Mouse (Mus musculus): Measurements from ENCODE around the gene Zfp207. TPM values are rescaled to one million over a fixed set of nuclear protein-coding genes. Genes with fewer than 3 reads are reported as not detected.

Gene Zfp207
- 307 and 321 TPM in 2 replicates for polyA plus RNA-seq (2014; fragmentation: Nextera tagmentation; extraction: Ambion mirVana)

DNA sequence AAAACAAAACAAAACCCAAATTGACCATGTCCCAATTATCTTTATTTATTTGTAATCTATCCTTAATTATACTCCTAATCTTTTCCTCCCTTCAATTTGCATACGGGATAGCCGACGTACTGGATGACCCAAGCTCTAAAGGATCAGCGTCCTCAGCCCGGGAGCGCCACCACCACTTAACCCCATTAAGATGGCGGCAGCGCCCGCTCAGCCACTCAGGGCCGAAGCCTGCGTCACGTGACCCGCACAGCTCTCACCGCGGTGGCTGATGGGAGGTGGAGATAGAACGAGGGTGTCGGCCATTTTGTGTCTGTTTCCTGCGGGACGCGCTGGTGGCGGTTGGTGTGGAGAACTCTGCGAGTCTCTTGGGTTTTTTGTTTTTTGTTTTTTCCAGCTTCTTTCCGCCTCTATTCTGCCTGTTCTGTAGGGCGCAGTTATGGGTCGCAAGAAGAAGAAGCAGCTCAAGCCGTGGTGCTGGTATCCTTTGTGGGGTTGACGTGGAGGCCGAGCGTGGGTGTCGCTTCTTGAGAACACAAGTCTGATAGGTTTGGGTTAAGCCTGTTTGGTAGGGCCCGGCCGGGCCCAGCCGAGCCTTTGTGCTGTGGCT, at the start of gene Zfp207:
Gene Zfp207, plus strand, starts transcription at position 261 of the 607 bp plus-strand sequence.
- H3K27me3 ChIP-seq (ENCODE audit: control insufficient read depth, insufficient read depth, low read length): no peaks in the 10 kb centered on the region
- ATAC-seq (ENCODE audit: insufficient read depth, low FRiP score, low TSS enrichment) (peak; percentile 94), DNase-seq (ENCODE audit: low spot score) (peak; percentile 97)
- peak within 1 kb of the TSS; percentile 99 for H3K9ac ChIP-seq (ENCODE audit: low read length)
- H3K4me3 ChIP-seq (ENCODE audit: low read depth, low read length): peak within 1 kb of the TSS; percentile 97
- H3K9me3 ChIP-seq (ENCODE audit: control insufficient read depth, low read length): no peaks in the 10 kb centered on the region
- WGBS: under 1% methylated on average over 33 of the region's 33 CpGs
- H3K4me2 ChIP-seq (ENCODE audit: low read depth): peak within 1 kb of the TSS; percentile 81
- peak within 1 kb of the TSS; percentile 85 for H3K27ac ChIP-seq (ENCODE audit: low read depth, low read length)
- H3K36me3 ChIP-seq (ENCODE audit: control insufficient read depth, insufficient read depth, low read length): no peaks in the 10 kb centered on the region; the same call in none of the 2 replicates
- peaks cover 17% of the 10 kb centered on the region for H3K4me1 ChIP-seq (ENCODE audit: control insufficient read depth, insufficient read depth, low read length)

GRCm38 (mm10) chr11:80335609-80336350, 47.3 kb upstream of the Zfp207 start:
- 0% methylated on average over 7 of the region's 7 CpGs for WGBS
- Histone ChIP-seq H3K4me3 (ENCODE audit: low read depth, low read length) (no peak overlapping the region), H3K4me2 (ENCODE audit: low read depth) (peak overlapping the region; percentile 9; the same call in 1 of the 2 replicates), H3K9ac (ENCODE audit: low read length) (0 out of 2 replicates have a peak overlapping the region, but pooled peaks have one; percentile 1), H3K4me1 (ENCODE audit: control insufficient read depth, insufficient read depth, low read length) (peaks cover 13% of the 10 kb centered on the region), H3K27me3 (ENCODE audit: control insufficient read depth, insufficient read depth, low read length) (no peaks in the 10 kb centered on the region), H3K9me3 (ENCODE audit: control insufficient read depth, low read length) (no peaks in the 10 kb centered on the region), H3K27ac (ENCODE audit: low read depth, low read length) (peak overlapping the region; percentile 79), H3K36me3 (ENCODE audit: control insufficient read depth, insufficient read depth, low read length) (peaks cover 4% of the 10 kb centered on the region; the same call in 1 of the 2 replicates)
- ATAC-seq (ENCODE audit: insufficient read depth, low FRiP score, low TSS enrichment) (peak; percentile 92), DNase-seq (ENCODE audit: low spot score) (peak; percentile 86)

- H3K9me3 ChIP-seq (ENCODE audit: control insufficient read depth, low read length): no peaks in the 10 kb centered on the region
- H3K4me1 ChIP-seq (ENCODE audit: control insufficient read depth, insufficient read depth, low read length): peaks cover 13% of the 10 kb centered on the region
- H3K36me3 ChIP-seq (ENCODE audit: control insufficient read depth, insufficient read depth, low read length): peaks cover 6% of the 10 kb centered on the region; the same call in 1 of the 2 replicates
- H3K27me3 ChIP-seq (ENCODE audit: control insufficient read depth, insufficient read depth, low read length): no peaks in the 10 kb centered on the region
- H3K4me3 ChIP-seq (ENCODE audit: low read depth, low read length): no peak overlapping the region
- no peak overlapping the region for H3K9ac ChIP-seq (ENCODE audit: low read length)
- H3K27ac ChIP-seq (ENCODE audit: low read depth, low read length): peak overlapping the region; percentile 79
- DNase-seq (ENCODE audit: low spot score) (peak; percentile 48), ATAC-seq (ENCODE audit: insufficient read depth, low FRiP score, low TSS enrichment) (no peak)
- H3K4me2 ChIP-seq (ENCODE audit: low read depth): no peak overlapping the region; the same call in 1 of the 2 replicates
- WGBS: 5% methylated on average over 6 of the region's 6 CpGs
These were observed 46.7 kb upstream of the Zfp207 start for GRCm38 (mm10) chr11:80336351-80336730.

- DNase-seq (ENCODE audit: low spot score): no peak
- Histone ChIP-seq H3K4me3 (ENCODE audit: low read depth, low read length) (no peak overlapping the region), H3K9ac (ENCODE audit: low read length) (no peak overlapping the region), H3K36me3 (ENCODE audit: control insufficient read depth, insufficient read depth, low read length) (peaks cover 4% of the 10 kb centered on the region; the same call in 1 of the 2 replicates), H3K27me3 (ENCODE audit: control insufficient read depth, insufficient read depth, low read length) (no peaks in the 10 kb centered on the region), H3K4me2 (ENCODE audit: low read depth) (no peak overlapping the region), H3K4me1 (ENCODE audit: control insufficient read depth, insufficient read depth, low read length) (peaks cover 3% of the 10 kb centered on the region; the same call in 1 of the 2 replicates), H3K9me3 (ENCODE audit: control insufficient read depth, low read length) (no peaks in the 10 kb centered on the region), H3K27ac (ENCODE audit: low read depth, low read length) (no peak overlapping the region)
- 2% methylated on average over 2 of the region's 2 CpGs for WGBS
- no peak for ATAC-seq (ENCODE audit: insufficient read depth, low FRiP score, low TSS enrichment)
These were observed 40.6 kb upstream of the Zfp207 start for GRCm38 (mm10) chr11:80342482-80342881.

DNA sequence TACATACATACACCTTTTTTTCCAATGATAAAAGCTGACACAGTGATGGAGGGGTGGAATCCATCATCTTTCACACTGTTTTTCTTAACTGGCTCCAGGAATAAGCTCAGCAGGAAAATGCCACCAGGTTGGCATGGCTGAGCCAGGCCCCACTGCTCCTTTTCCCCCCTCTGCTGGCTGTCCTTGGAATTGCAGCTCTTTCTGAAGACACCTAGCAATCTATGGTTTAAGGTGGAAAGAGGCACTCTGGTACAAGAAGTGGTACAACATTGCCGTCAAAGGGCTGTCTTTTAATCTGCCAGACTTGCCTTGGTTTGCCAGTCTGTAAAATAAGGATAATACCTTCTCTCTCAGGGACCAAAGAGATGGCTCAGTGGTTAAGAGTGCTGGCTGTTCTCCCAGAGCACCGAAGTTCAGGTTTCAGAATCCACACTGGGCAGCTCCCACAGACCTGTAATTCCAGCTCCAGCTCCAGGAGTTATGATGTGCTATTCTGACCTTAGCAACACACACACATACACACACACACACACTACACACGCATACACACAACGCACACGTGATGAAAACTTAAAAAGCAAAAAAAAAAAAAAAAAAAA, 31.1 kb upstream of the Zfp207 start:
- Histone ChIP-seq H3K9ac (ENCODE audit: low read length) (no peak overlapping the region), H3K4me1 (ENCODE audit: control insufficient read depth, insufficient read depth, low read length) (no peaks in the 10 kb centered on the region), H3K9me3 (ENCODE audit: control insufficient read depth, low read length) (no peaks in the 10 kb centered on the region), H3K4me2 (ENCODE audit: low read depth) (no peak overlapping the region), H3K27ac (ENCODE audit: low read depth, low read length) (no peak overlapping the region), H3K27me3 (ENCODE audit: control insufficient read depth, insufficient read depth, low read length) (no peaks in the 10 kb centered on the region), H3K4me3 (ENCODE audit: low read depth, low read length) (no peak overlapping the region), H3K36me3 (ENCODE audit: control insufficient read depth, insufficient read depth, low read length) (no peaks in the 10 kb centered on the region)
- WGBS: 75% methylated on average over 5 of the region's 5 CpGs
- no peak for ATAC-seq (ENCODE audit: insufficient read depth, low FRiP score, low TSS enrichment)
- peak; percentile 83 for DNase-seq (ENCODE audit: low spot score)

DNA sequence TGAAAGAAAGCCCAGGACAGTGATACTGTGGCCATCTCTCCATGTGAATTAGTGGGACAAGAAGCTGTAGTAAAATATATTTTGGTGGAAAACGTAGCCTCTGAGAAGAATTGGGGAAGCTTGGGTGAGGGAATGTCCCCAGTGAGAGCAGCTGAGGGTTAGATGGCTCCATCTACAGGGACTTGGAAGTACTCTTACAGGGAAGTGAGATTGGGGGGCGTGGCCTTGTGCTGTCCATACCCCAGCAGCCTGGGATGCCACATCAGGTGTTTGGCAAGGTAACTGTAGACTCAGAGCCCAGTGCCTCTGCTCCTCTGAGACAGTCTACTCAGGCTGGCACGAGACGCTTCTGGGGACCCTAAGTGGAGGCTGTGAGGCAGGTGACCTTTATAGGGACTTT, 28.2 kb upstream of the Zfp207 start:
- DNase-seq (ENCODE audit: low spot score): no peak
- no peak overlapping the region for H3K27ac ChIP-seq (ENCODE audit: low read depth, low read length)
- 36% methylated on average over 4 of the region's 4 CpGs for WGBS

DNA sequence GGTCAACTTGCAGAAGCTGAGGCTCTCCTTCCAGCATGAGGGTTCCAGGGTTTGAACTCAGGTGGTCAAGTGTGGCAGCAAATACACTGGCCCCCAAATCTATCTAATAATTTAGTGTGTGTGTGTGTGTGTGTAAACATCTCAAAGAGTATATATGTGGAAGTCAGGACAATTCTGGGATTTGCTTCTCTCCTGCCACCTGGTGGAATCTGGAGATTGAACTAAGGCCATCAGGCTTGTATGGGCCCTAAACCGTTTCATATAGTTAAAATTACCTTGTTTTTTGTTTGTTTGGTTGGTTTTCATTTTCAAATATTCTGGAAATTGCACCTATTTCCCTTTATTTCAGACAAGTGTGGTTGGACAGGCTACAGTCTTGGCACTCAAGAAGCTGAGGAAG, 14.1 kb upstream of the Zfp207 start:
- Histone ChIP-seq H3K4me1 (ENCODE audit: control insufficient read depth, insufficient read depth, low read length) (no peaks in the 10 kb centered on the region), H3K9ac (ENCODE audit: low read length) (no peak overlapping the region), H3K36me3 (ENCODE audit: control insufficient read depth, insufficient read depth, low read length) (peaks cover 13% of the 10 kb centered on the region), H3K27me3 (ENCODE audit: control insufficient read depth, insufficient read depth, low read length) (no peaks in the 10 kb centered on the region), H3K4me3 (ENCODE audit: low read depth, low read length) (no peak overlapping the region), H3K9me3 (ENCODE audit: control insufficient read depth, low read length) (no peaks in the 10 kb centered on the region), H3K27ac (ENCODE audit: low read depth, low read length) (no peak overlapping the region), H3K4me2 (ENCODE audit: low read depth) (no peak overlapping the region)
- ATAC-seq (ENCODE audit: insufficient read depth, low FRiP score, low TSS enrichment): no peak
- 92% methylated on average over 1 of the region's 1 CpGs for WGBS
- no peak for DNase-seq (ENCODE audit: low spot score)

More for the DNA sequence above, 28.2 kb upstream of the Zfp207 start:
- Histone ChIP-seq H3K4me3 (ENCODE audit: low read depth, low read length) (no peak overlapping the region), H3K4me1 (ENCODE audit: control insufficient read depth, insufficient read depth, low read length) (no peaks in the 10 kb centered on the region), H3K27me3 (ENCODE audit: control insufficient read depth, insufficient read depth, low read length) (no peaks in the 10 kb centered on the region), H3K9me3 (ENCODE audit: control insufficient read depth, low read length) (no peaks in the 10 kb centered on the region), H3K9ac (ENCODE audit: low read length) (no peak overlapping the region), H3K4me2 (ENCODE audit: low read depth) (no peak overlapping the region), H3K36me3 (ENCODE audit: control insufficient read depth, insufficient read depth, low read length) (no peaks in the 10 kb centered on the region)
- ATAC-seq (ENCODE audit: insufficient read depth, low FRiP score, low TSS enrichment): no peak

GRCm38 (mm10) chr11:80376651-80377050, 6.4 kb upstream of the Zfp207 start:
- H3K27ac ChIP-seq (ENCODE audit: low read depth, low read length): no peak overlapping the region
- H3K36me3 ChIP-seq (ENCODE audit: control insufficient read depth, insufficient read depth, low read length): no peaks in the 10 kb centered on the region
- H3K4me1 ChIP-seq (ENCODE audit: control insufficient read depth, insufficient read depth, low read length): no peaks in the 10 kb centered on the region
- peak overlapping the region; percentile 84; the same call in 1 of the 2 replicates for H3K4me2 ChIP-seq (ENCODE audit: low read depth)
- H3K4me3 ChIP-seq (ENCODE audit: low read depth, low read length): no peak overlapping the region
- no peaks in the 10 kb centered on the region for H3K9me3 ChIP-seq (ENCODE audit: control insufficient read depth, low read length)
- ATAC-seq (ENCODE audit: insufficient read depth, low FRiP score, low TSS enrichment): no peak
- H3K9ac ChIP-seq (ENCODE audit: low read length): no peak overlapping the region
- no peak for DNase-seq (ENCODE audit: low spot score)
- no peaks in the 10 kb centered on the region for H3K27me3 ChIP-seq (ENCODE audit: control insufficient read depth, insufficient read depth, low read length)
- WGBS: 80% methylated on average over 4 of the region's 4 CpGs

All from neural tube, embryonic 11.5 days (tissue).